Mouse (Mus musculus) lung, embryonic 16.5 days (tissue): ENCODE measurements around the gene Podxl2. TPM values are rescaled to one million over a fixed set of nuclear protein-coding genes. Genes with fewer than 3 reads are reported as not detected.

Source experiments
- ATAC-seq: fragments of 200-750 bp; cut with Nextera tagmentation; 2 replicates; pipeline ENCODE4 v1.8.0; 2017; ENCODE audit warnings: low read depth, mild to moderate bottlenecking, moderate library complexity
- H3K27ac ChIP-seq: fragments of 300-500 bp; sonication (generic); 2 replicates; pipeline ENCODE4 v1.5.1; 2014; ENCODE audit warnings: mild to moderate bottlenecking, control low read depth, low read length
- H3K27me3 ChIP-seq: fragments of 300-500 bp; sonication (generic); 2 replicates; pipeline ENCODE4 v1.6.1; 2014; ENCODE audit warnings: low read depth, low read length, mixed read lengths; ENCODE audit not compliant: control insufficient read depth, insufficient read depth
- H3K36me3 ChIP-seq: fragments of 300-500 bp; sonication (generic); 2 replicates; pipeline ENCODE4 v1.6.1; 2014; ENCODE audit warnings: low read length; ENCODE audit not compliant: control insufficient read depth, insufficient read depth
- H3K4me1 ChIP-seq: fragments of 300-500 bp; sonication (generic); replicated peaks from 2 replicates; pipeline ENCODE4 v1.6.1; 2014; ENCODE audit warnings: low read length, mixed read lengths; ENCODE audit not compliant: control insufficient read depth, insufficient read depth
- H3K4me2 ChIP-seq: fragments of 300-500 bp; sonication (generic); 2 replicates; pipeline ENCODE4 v1.6.1; 2014; ENCODE audit warnings: low read depth, low read length, control low read depth
- H3K4me3 ChIP-seq: fragments of 300-500 bp; sonication (generic); 2 replicates; pipeline ENCODE4 v1.5.1; 2014; ENCODE audit warnings: mild to moderate bottlenecking, low read length, control low read depth
- H3K9ac ChIP-seq: fragments of 300-500 bp; sonication (generic); 2 replicates; pipeline ENCODE4 v1.6.1; 2014; ENCODE audit warnings: low read length, control low read depth
- H3K9me3 ChIP-seq: fragments of 300-500 bp; sonication (generic); 2 replicates; pipeline ENCODE4 v1.6.1; 2016; ENCODE audit warnings: low read length; ENCODE audit not compliant: control insufficient read depth
- WGBS: fragments of 180-500 bp; shearing (Covaris S2); extraction: QIAGEN DNeasy Blood & Tissue Kit; methylation state at CpG from one replicate; pipeline ENCODE4 v1.1.7; 2014; 5-methylcytosine and 5-hydroxymethylcytosine counted together
- polyA plus RNA-seq: library from polyadenylated mRNA; unstranded; fragments of >200 nt; fragmentation: Nextera tagmentation; extraction: Ambion mirVana; gene quantifications from 2 replicates; pipeline ENCODE4 v1.2.1, GENCODE M21; 2015

The Podxl2 gene
- polyA plus RNA-seq, 1 experiment from 2014 or later, result 35.1 TPM

- H3K9me3 ChIP-seq, result no peaks in the 10 kb centered on the region
- no peak overlapping the region for H3K27ac ChIP-seq
- no peak for ATAC-seq
- no peaks in the 10 kb centered on the region; the same call in 1 of the 2 replicates for H3K4me1 ChIP-seq
- H3K4me3 ChIP-seq, result no peak overlapping the region
- no peak overlapping the region for H3K9ac ChIP-seq
- peaks cover 9% of the 10 kb centered on the region for H3K27me3 ChIP-seq
- no peak overlapping the region for H3K4me2 ChIP-seq
- H3K36me3 ChIP-seq, result peaks cover 13% of the 10 kb centered on the region
- 62% methylated on average over 4 of the region's 4 CpGs for WGBS
Observed at GRCm38 (mm10) chr6:88879471-88879870, 4.6 kb upstream of the Podxl2 start.

- Histone ChIP-seq H3K4me3 (peak overlapping the region; percentile 75), H3K4me2 (peak overlapping the region; percentile 100), H3K27ac (no peak overlapping the region), H3K4me1 (peaks cover 9% of the 10 kb centered on the region), H3K9me3 (0 out of 2 replicates have a peak, but pooled peaks cover 2% of the 10 kb centered on the region), H3K9ac (peak overlapping the region; percentile 77), H3K36me3 (no peaks in the 10 kb centered on the region), H3K27me3 (peaks cover 19% of the 10 kb centered on the region)
- 5% methylated on average over 58 of the region's 74 CpGs for WGBS
- peak; percentile 44 for ATAC-seq
Observed at GRCm38 (mm10) chr6:88873965-88874867, 628 bp downstream of the Podxl2 start.

GRCm38 (mm10) chr6:88872811-88873210, 2.0 kb downstream of the Podxl2 start:
- 31% methylated on average over 7 of the region's 7 CpGs for WGBS
- Histone ChIP-seq H3K4me2 (no peak overlapping the region), H3K36me3 (no peaks in the 10 kb centered on the region), H3K27me3 (peaks cover 19% of the 10 kb centered on the region), H3K4me1 (peaks cover 9% of the 10 kb centered on the region), H3K27ac (no peak overlapping the region), H3K9me3 (0 out of 2 replicates have a peak, but pooled peaks cover 2% of the 10 kb centered on the region), H3K9ac (no peak overlapping the region), H3K4me3 (no peak overlapping the region)
- ATAC-seq, result no peak

GRCm38 (mm10) chr6:88871546-88871945, 3.3 kb downstream of the Podxl2 start:
- ATAC-seq, result no peak
- peaks cover 19% of the 10 kb centered on the region for H3K27me3 ChIP-seq
- no peak overlapping the region for H3K9ac ChIP-seq
- WGBS, result 39% methylated on average over 8 of the region's 8 CpGs
- no peak overlapping the region for H3K27ac ChIP-seq
- peaks cover 9% of the 10 kb centered on the region for H3K4me1 ChIP-seq
- no peak overlapping the region for H3K4me2 ChIP-seq
- H3K9me3 ChIP-seq, result 0 out of 2 replicates have a peak, but pooled peaks cover 2% of the 10 kb centered on the region
- no peak overlapping the region for H3K4me3 ChIP-seq
- no peaks in the 10 kb centered on the region for H3K36me3 ChIP-seq

- no peak overlapping the region for H3K9ac ChIP-seq
- H3K9me3 ChIP-seq, result 0 out of 2 replicates have a peak, but pooled peaks cover 2% of the 10 kb centered on the region
- H3K27me3 ChIP-seq, result peaks cover 16% of the 10 kb centered on the region
- H3K4me1 ChIP-seq, result peaks cover 9% of the 10 kb centered on the region
- no peak for ATAC-seq
- 54% methylated on average over 4 of the region's 4 CpGs for WGBS
- H3K4me3 ChIP-seq, result no peak overlapping the region
- H3K36me3 ChIP-seq, result no peaks in the 10 kb centered on the region
- no peak overlapping the region for H3K27ac ChIP-seq
- no peak overlapping the region for H3K4me2 ChIP-seq
Observed at GRCm38 (mm10) chr6:88870594-88870993, 4.2 kb downstream of the Podxl2 start.

- H3K36me3 ChIP-seq, result no peaks in the 10 kb centered on the region
- H3K27ac ChIP-seq, result no peak overlapping the region
- no peak overlapping the region for H3K9ac ChIP-seq
- no peak for ATAC-seq
- no peak overlapping the region for H3K4me3 ChIP-seq
- H3K27me3 ChIP-seq, result peaks cover 10% of the 10 kb centered on the region
- peaks cover 9% of the 10 kb centered on the region for H3K4me1 ChIP-seq
- no peak overlapping the region for H3K4me2 ChIP-seq
- 0 out of 2 replicates have a peak, but pooled peaks cover 2% of the 10 kb centered on the region for H3K9me3 ChIP-seq
- WGBS, result 85% methylated on average over 7 of the region's 7 CpGs
Observed at GRCm38 (mm10) chr6:88869459-88869858, 5.4 kb downstream of the Podxl2 start.

- 82% methylated on average over 7 of the region's 7 CpGs for WGBS
- ATAC-seq, result no peak
- H3K4me1 ChIP-seq, result no peaks in the 10 kb centered on the region
- no peaks in the 10 kb centered on the region for H3K9me3 ChIP-seq
- H3K4me3 ChIP-seq, result no peak overlapping the region
- H3K4me2 ChIP-seq, result no peak overlapping the region
- no peaks in the 10 kb centered on the region for H3K27me3 ChIP-seq
- no peaks in the 10 kb centered on the region for H3K36me3 ChIP-seq
- H3K9ac ChIP-seq, result no peak overlapping the region
- H3K27ac ChIP-seq, result no peak overlapping the region
Observed at GRCm38 (mm10) chr6:88865704-88866103, 9.1 kb downstream of the Podxl2 start.

- Histone ChIP-seq H3K4me1 (no peaks in the 10 kb centered on the region), H3K4me3 (no peak overlapping the region), H3K4me2 (no peak overlapping the region), H3K27ac (no peak overlapping the region), H3K9ac (no peak overlapping the region), H3K27me3 (no peaks in the 10 kb centered on the region), H3K36me3 (no peaks in the 10 kb centered on the region), H3K9me3 (no peaks in the 10 kb centered on the region)
- 19% methylated on average over 2 of the region's 2 CpGs for WGBS
- ATAC-seq, result peak; percentile 53; the same call in 1 of the 2 replicates
Observed at GRCm38 (mm10) chr6:88860914-88861313, 13.9 kb downstream of the Podxl2 start.

GRCm38 (mm10) chr6:88858341-88858740, 16.5 kb downstream of the Podxl2 start:
- no peak for ATAC-seq
- Histone ChIP-seq H3K4me1 (no peaks in the 10 kb centered on the region), H3K27me3 (no peaks in the 10 kb centered on the region), H3K9ac (no peak overlapping the region), H3K36me3 (no peaks in the 10 kb centered on the region), H3K4me3 (no peak overlapping the region), H3K4me2 (no peak overlapping the region), H3K27ac (no peak overlapping the region), H3K9me3 (no peaks in the 10 kb centered on the region)
- WGBS, result 74% methylated on average over 7 of the region's 7 CpGs
